Mouse (Mus musculus) liver, postnatal 0 days (tissue): Measurements from ENCODE around the gene Mlxip. TPM values are rescaled to one million over a fixed set of nuclear protein-coding genes. Genes with fewer than 3 reads are reported as not detected.

Experiments used
- ATAC-seq: fragments of 200-750 bp; cut with Nextera tagmentation; 2 replicates; pipeline ENCODE4 v1.8.0; 2017; ENCODE audit warnings: mild to moderate bottlenecking, moderate library complexity
- DNase-seq: peaks from one replicate; pipeline ENCODE4 v3.0.0-alpha.2; 2016
- H3K27ac ChIP-seq: fragments of 300-500 bp; sonication (generic); 2 replicates; pipeline ENCODE4 v1.5.1; 2014; ENCODE audit warnings: antibody characterized with exemption, moderate library complexity, mild to moderate bottlenecking, low read depth
- H3K27me3 ChIP-seq: fragments of 300-500 bp; sonication (generic); 2 replicates; pipeline ENCODE4 v1.6.1; 2014; ENCODE audit warnings: low read length, control low read depth, mixed read lengths; ENCODE audit not compliant: insufficient read depth
- H3K36me3 ChIP-seq: fragments of 300-500 bp; sonication (generic); replicated peaks from 2 replicates; pipeline ENCODE4 v1.6.1; 2014; ENCODE audit warnings: mild to moderate bottlenecking, control low read depth, low read length, moderate library complexity, mixed read lengths; ENCODE audit not compliant: insufficient read depth
- H3K4me1 ChIP-seq: fragments of 300-500 bp; sonication (generic); 2 replicates; pipeline ENCODE4 v1.6.1; 2014; ENCODE audit warnings: antibody characterized with exemption, mild to moderate bottlenecking, control low read depth; ENCODE audit not compliant: insufficient read depth
- H3K4me2 ChIP-seq: fragments of 300-500 bp; sonication (generic); 2 replicates; pipeline ENCODE4 v1.6.1; 2014; ENCODE audit warnings: low read depth, mild to moderate bottlenecking, low read length, moderate library complexity, mixed read lengths
- H3K4me3 ChIP-seq: fragments of 300-500 bp; sonication (generic); 2 replicates; pipeline ENCODE4 v1.5.1; 2014; ENCODE audit warnings: low read depth, low read length
- H3K9ac ChIP-seq: fragments of 300-500 bp; sonication (generic); replicated peaks from 2 replicates; pipeline ENCODE4 v1.6.1; 2014; ENCODE audit warnings: mild to moderate bottlenecking, moderate library complexity
- H3K9me3 ChIP-seq: fragments of 300-500 bp; sonication (generic); 2 replicates; pipeline ENCODE4 v1.6.1; 2016; ENCODE audit warnings: mild to moderate bottlenecking, control low read depth, low read length, mixed read lengths
- CTCF ChIP-seq: sonication (generic); IDR thresholded peaks from 2 replicates; pipeline ENCODE4 v1.5.1; 2016; ENCODE audit warnings: antibody characterized with exemption, low read depth
- EP300 ChIP-seq: IDR thresholded peaks from 2 replicates; pipeline ENCODE4 v1.6.1; 2016; ENCODE audit warnings: antibody characterized with exemption, low read depth, mild to moderate bottlenecking
- WGBS: fragments of 180-500 bp; shearing (Covaris S2); extraction: QIAGEN DNeasy Blood & Tissue Kit; methylation state at CpG from one replicate; pipeline ENCODE4 v1.1.7; 2014; ENCODE audit not compliant: insufficient replicate concordance; 5-methylcytosine and 5-hydroxymethylcytosine counted together
- polyA plus RNA-seq: library from polyadenylated mRNA; unstranded; fragments of >200 nt; fragmentation: Nextera tagmentation; extraction: Ambion mirVana; gene quantifications from 2 replicates; pipeline ENCODE4 v1.2.1, GENCODE M21; 2015

Gene Mlxip
- polyA plus RNA-seq, 1 experiment from 2014 or later = 3.5 TPM

GRCm38 (mm10) chr5:123416149-123416548, 21.6 kb downstream of the Mlxip start:
- no peak for ATAC-seq
- H3K4me1 ChIP-seq = peaks cover 6% of the 10 kb centered on the region; the same call in 1 of the 2 replicates
- TF ChIP-seq CTCF = no peak
- no peak for TF ChIP-seq EP300
- H3K27ac ChIP-seq = no peak overlapping the region
- H3K4me3 ChIP-seq = no peak overlapping the region
- 47% methylated on average over 3 of the region's 3 CpGs for WGBS
- H3K27me3 ChIP-seq = no peaks in the 10 kb centered on the region
- H3K36me3 ChIP-seq = 0 out of 2 replicates have a peak, but pooled peaks cover 2% of the 10 kb centered on the region
- no peak overlapping the region for H3K9ac ChIP-seq
- no peaks in the 10 kb centered on the region for H3K9me3 ChIP-seq
- no peak overlapping the region for H3K4me2 ChIP-seq
- DNase-seq = no peak

GRCm38 (mm10) chr5:123416566-123417518, 22.2 kb downstream of the Mlxip start:
- H3K36me3 ChIP-seq = 0 out of 2 replicates have a peak, but pooled peaks cover 2% of the 10 kb centered on the region
- DNase-seq (no peak), ATAC-seq (no peak)
- H3K27me3 ChIP-seq = no peaks in the 10 kb centered on the region
- H3K9ac ChIP-seq = no peak overlapping the region
- 62% methylated on average over 8 of the region's 8 CpGs for WGBS
- H3K4me3 ChIP-seq = no peak overlapping the region
- no peak overlapping the region for H3K27ac ChIP-seq
- peaks cover 6% of the 10 kb centered on the region; the same call in 1 of the 2 replicates for H3K4me1 ChIP-seq
- no peaks in the 10 kb centered on the region for H3K9me3 ChIP-seq
- TF ChIP-seq EP300 = no peak
- TF ChIP-seq CTCF = no peak
- no peak overlapping the region for H3K4me2 ChIP-seq

GRCm38 (mm10) chr5:123423885-123424284, 29.3 kb downstream of the Mlxip start:
- Histone ChIP-seq H3K36me3 (no peaks in the 10 kb centered on the region), H3K4me2 (no peak overlapping the region), H3K4me3 (no peak overlapping the region), H3K9me3 (no peaks in the 10 kb centered on the region), H3K9ac (no peak overlapping the region), H3K4me1 (no peaks in the 10 kb centered on the region), H3K27me3 (no peaks in the 10 kb centered on the region), H3K27ac (no peak overlapping the region)
- WGBS = 72% methylated on average over 2 of the region's 2 CpGs
- DNase-seq (no peak), ATAC-seq (no peak)
- TF ChIP-seq CTCF (no peak), EP300 (no peak)

- Histone ChIP-seq H3K4me3 (no peak overlapping the region), H3K9ac (no peak overlapping the region), H3K36me3 (no peaks in the 10 kb centered on the region), H3K27me3 (no peaks in the 10 kb centered on the region), H3K4me2 (no peak overlapping the region), H3K27ac (no peak overlapping the region; the same call in 1 of the 2 replicates), H3K4me1 (peaks cover 2% of the 10 kb centered on the region; the same call in 1 of the 2 replicates), H3K9me3 (no peaks in the 10 kb centered on the region)
- no peak for TF ChIP-seq EP300
- TF ChIP-seq CTCF = no peak
- DNase-seq = no peak
- no peak for ATAC-seq
- WGBS = 64% methylated on average over 1 of the region's 1 CpGs
Measured at GRCm38 (mm10) chr5:123427556-123427955, 33.0 kb downstream of the Mlxip start.

- Histone ChIP-seq H3K36me3 (no peaks in the 10 kb centered on the region), H3K27me3 (no peaks in the 10 kb centered on the region), H3K4me3 (no peak overlapping the region), H3K9me3 (no peaks in the 10 kb centered on the region), H3K27ac (no peak overlapping the region), H3K4me2 (no peak overlapping the region), H3K4me1 (peaks cover 15% of the 10 kb centered on the region), H3K9ac (no peak overlapping the region)
- WGBS = 77% methylated on average over 13 of the region's 13 CpGs
- TF ChIP-seq CTCF (no peak), EP300 (no peak)
- DNase-seq (no peak), ATAC-seq (no peak)
Measured at GRCm38 (mm10) chr5:123431524-123432304, 37.1 kb downstream of the Mlxip start.
